Mouse (Mus musculus) CH12.LX (cell line): ENCODE measurements around the gene Alg9.

Source experiments
- CTCF ChIP-seq, 2 experiments: IDR thresholded peaks in 1 of 2; conservative IDR thresholded peaks in 1 of 2; 2 replicates each; pipeline ENCODE4 v1.5.1; 2011 to 2012; ENCODE audit warnings: low read depth in 2 of 2, low read length in 2 of 2, improper control_type of control experiment in 1 of 2, inconsistent platforms in 1 of 2, mild to moderate bottlenecking in 1 of 2, moderate library complexity in 1 of 2
- E2F4 ChIP-seq: IDR thresholded peaks from 2 replicates; pipeline ENCODE4 v1.6.1; 2011; ENCODE audit warnings: low read depth, low read length, improper control_type of control experiment; ENCODE audit not compliant: insufficient replicate concordance
- ELF1 ChIP-seq: IDR thresholded peaks from 2 replicates; pipeline ENCODE4 v1.6.1; 2014; ENCODE audit warnings: low read depth, mild to moderate bottlenecking, inconsistent platforms, low read length, improper control_type of control experiment
- EP300 ChIP-seq: IDR thresholded peaks from 2 replicates; pipeline ENCODE4 v1.6.1; 2011; ENCODE audit warnings: low read length, improper control_type of control experiment
- POLR2AphosphoS2 ChIP-seq: IDR thresholded peaks from 2 replicates; pipeline ENCODE4 v1.6.1; 2011; ENCODE audit warnings: low read depth, low read length, improper control_type of control experiment
- RCOR1 ChIP-seq: conservative IDR thresholded peaks from 2 replicates; pipeline ENCODE4 v1.6.1; 2012; ENCODE audit warnings: low read depth, mild to moderate bottlenecking, inconsistent platforms, low read length, improper control_type of control experiment
- SIN3A ChIP-seq: IDR thresholded peaks from 2 replicates; pipeline ENCODE4 v1.6.1; 2012; ENCODE audit warnings: low read length, improper control_type of control experiment, inconsistent platforms
- TBP ChIP-seq: conservative IDR thresholded peaks from 2 replicates; pipeline ENCODE4 v1.6.1; 2011; ENCODE audit warnings: low read depth, low read length, improper control_type of control experiment
- ZKSCAN1 ChIP-seq: IDR thresholded peaks from 2 replicates; pipeline ENCODE4 v1.6.1; 2012; ENCODE audit warnings: low read depth, inconsistent platforms, low read length, improper control_type of control experiment, borderline replicate concordance
- ZNF384 ChIP-seq: IDR thresholded peaks from 2 replicates; pipeline ENCODE4 v1.6.1; 2012; ENCODE audit warnings: low read depth, low read length, improper control_type of control experiment, inconsistent platforms

DNA sequence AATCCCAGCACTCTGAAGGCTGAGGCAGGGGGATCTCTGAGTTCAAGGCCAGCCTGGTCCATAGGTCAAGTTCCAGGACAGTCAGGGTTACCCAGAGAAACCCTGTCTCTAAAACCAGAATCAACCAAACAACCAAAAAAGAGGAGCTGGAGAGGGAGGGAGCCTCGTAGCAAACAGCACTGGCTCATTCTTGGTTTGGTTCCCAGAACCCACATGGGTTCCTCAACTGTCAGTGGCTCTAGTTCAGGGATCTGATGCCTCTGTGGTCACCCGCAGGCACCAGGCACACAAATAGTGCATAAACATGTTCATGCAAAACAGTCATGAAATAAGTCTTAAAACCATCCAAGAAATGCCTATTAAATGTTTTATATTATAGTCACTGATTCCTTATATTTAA, 93.4 kb downstream of the Alg9 start:
- TF ChIP-seq RCOR1 (no peak), CTCF (conservative IDR thresholded peaks at IDR 0.05 in 1 of 2, IDR thresholded peaks at IDR 0.05 in 1 of 2; ENCODE audit: low read depth in 2 of 2, low read length in 2 of 2) (no peak), ZKSCAN1 (no peak), TBP (no peak), POLR2AphosphoS2 (no peak), E2F4 (no peak), SIN3A (no peak), EP300 (no peak), ELF1 (no peak), ZNF384 (no peak)
